Mouse (Mus musculus) megakaryocyte, adult 5-6 weeks (primary cell): Measurements from ENCODE around the gene Lonp2. TPM values are rescaled to one million over a fixed set of nuclear protein-coding genes. Genes with fewer than 3 reads are reported as not detected.
A peak's percentile ranks its signal among the peaks of the same experiment; 100 is the strongest.

Source experiments
- ATAC-seq: 2 replicates; pipeline ENCODE4 v1.8.0; 2016; ENCODE audit warnings: mild to moderate bottlenecking, inconsistent platforms; ENCODE audit not compliant: poor library complexity, severe bottlenecking
- total RNA-seq, 2 experiments: library from RNA; stranded (forward) in 1 of 2; stranded (reverse) in 1 of 2; fragments of 153-499, 151-499 nt in 1 of 2; fragments of 221-1000, 200-1000 nt in 1 of 2; gene quantifications; 2 replicates each; pipeline versions ENCODE4 v1.2.3 to v1.2.4; 2015 to 2017

The Lonp2 gene
- total RNA-seq, 2 experiments from 2014 or later, result 43.1 to 57.3 TPM

DNA sequence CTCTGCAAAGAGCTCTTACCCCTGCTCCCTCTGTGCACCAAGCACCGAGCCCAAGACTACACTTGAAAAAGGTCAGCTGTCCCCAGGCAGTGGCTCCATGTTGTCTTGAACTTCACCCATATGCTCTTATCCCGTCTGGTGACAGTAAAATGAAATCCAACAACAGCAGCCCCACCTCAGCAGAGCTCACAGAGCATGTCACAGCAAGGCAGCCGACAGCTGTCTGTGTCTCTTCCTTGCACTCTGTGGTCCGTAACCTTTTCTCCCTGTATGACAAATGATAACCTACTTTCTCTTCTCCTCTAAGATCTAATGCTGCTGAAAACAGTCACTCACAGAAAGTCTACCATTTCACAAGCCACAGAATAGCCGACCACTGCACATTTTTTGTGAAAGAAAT is 82.9 kb downstream of the Lonp2 start:
- ATAC-seq, result no peak

DNA sequence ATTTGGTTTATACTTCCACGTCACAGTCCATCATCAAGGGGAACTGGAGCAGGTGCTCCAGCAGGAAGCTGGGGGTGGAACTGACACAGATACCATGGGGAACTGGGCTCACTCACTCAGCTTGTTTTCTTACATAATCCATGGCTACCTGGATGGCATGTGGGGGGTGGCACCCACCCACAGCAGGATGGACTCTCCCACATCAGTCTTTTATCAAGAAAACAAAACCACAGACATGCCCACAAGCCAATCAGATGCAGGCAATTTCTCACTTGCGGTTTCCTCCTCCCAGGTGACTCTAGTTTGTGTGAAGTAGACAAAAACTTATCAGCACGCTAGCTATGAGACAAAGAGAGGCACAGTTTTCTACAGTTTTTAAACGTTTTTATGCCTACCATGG is 84.0 kb downstream of the Lonp2 start:
- ATAC-seq, result peak; percentile 82

DNA sequence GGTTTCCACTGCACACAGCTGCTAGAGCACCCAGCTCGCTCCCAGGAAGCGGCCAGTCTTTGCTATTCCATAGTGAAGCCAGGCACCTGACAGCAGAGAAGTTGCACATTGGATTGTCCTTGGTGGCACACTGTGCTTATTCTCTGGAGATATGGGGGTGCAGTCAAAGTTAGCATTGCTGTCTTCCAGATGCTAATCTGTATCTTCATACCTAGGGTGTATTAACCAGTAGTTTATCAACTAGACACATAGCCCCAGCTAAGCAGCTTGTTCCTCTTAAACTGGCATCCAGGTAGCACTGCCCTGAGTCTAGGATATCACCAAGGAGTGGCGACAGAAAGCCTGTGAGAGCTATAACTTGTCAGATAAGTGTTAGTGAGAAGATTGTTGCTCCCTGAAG is 88.8 kb downstream of the Lonp2 start:
- no peak for ATAC-seq

DNA sequence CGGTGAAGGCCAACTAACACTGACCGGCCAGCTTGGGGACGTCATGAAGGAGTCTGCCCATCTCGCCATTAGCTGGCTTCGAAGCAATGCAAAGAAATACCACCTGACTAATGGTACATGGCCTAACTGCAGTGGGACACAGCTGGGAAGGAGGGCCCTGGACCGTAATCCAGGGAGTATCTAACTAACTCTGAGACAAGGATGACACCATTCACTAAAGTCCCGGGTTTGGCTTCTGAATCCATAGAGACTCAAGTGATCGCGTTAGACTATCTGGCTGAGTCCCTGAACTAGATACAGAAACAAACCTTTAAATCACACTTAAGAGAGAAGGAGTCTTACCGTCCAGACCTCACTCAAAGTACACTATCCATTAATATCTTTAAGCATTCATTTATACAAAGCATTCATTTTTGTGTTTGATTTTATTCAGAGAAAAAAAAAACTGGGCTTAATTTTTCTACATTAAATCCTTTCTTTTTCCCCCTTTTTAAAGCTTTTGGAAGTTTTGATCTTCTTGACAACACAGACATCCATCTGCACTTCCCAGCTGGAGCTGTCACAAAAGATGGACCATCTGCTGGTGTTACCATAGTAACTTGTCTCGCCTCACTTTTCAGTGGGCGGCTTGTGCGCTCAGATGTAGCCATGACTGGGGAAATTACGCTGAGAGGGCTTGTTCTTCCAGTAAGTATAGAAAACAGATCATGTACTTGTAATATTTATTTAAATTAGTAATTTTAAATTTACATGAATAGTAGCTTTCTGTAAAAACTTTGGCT is 89.8 kb downstream of the Lonp2 start:
- ATAC-seq, result no peak

DNA sequence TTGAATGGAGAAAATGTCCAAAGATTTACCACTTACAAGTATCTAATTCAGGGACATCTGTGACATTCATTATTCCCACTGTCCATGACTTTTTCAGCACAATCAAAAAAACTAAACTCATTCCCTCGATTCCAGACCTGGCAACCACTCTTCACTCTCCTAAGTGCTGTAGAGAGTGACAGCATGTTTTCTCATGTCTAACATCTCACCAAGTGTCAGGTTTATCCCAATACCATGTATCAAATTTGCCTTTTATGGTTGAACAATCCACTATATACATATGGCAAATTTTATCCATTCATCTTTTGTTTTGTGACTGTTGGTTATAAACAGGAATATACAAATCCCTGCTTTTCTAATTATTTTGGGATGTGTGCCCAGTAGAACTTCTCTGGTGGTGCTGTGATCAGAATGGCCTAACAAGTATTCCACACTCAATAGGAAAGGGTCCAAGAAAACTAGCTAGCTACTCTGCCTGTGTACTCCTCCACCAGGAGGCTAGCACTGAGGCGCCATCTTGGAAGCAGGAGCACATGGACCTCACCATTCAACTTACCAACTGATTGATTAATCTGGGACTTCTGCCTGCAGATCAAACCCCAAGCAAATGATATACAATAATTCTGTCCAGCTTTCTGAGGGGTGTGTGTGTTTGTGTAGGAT is 94.6 kb downstream of the Lonp2 start:
- no peak for ATAC-seq

DNA sequence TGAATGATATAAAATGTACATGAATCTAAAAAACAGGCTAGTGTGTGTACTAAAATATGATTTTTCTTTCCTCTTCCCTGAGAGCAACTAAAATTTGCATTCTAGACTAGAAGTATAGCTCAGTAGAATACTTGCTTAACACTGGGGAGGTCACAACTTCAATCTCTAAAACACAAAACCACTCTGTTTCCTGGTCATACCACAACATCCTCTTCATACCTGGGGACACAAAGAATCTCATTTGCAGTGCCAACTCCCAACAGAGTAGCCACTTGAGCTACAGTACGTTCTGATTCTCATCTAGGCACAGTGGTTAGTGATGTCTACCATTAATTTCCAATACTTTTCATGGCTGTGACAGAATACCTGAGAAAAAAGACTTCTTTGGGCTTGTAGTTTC is 95.5 kb downstream of the Lonp2 start:
- peak; percentile 47; the same call in 1 of the 2 replicates for ATAC-seq

DNA sequence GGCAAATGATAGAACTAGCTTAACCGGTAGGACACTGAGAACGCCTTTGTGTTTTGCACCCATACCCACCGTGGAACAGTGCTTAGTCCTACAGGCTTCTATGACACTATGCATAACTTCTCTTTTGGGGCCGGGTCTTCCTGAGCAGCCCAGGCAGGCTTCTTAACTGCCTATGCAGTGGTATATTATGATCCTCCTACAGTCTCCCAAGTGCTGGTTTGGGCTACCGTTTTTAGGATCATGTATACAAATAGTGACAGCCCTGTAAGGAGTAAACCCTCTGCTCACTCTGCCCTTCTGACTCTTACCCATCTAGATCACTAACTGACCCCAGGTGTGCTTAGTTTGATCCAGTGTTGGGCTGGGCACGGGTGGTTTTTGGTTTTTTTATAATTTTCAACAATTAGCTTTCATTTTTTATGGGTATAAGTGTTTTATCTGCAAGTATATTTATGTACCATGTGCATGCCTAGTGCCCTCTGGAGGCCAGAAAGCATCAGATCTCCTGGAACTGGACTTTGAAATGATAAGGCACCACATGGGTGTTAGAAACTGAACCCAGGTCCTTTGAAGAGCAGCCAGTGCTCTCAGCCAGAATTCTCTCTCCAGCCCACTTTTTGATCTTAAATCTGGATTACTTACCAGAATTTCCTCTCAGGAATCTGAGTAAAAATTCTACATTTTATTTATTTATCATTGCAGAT is 97.1 kb downstream of the Lonp2 start:
- no peak for ATAC-seq

DNA sequence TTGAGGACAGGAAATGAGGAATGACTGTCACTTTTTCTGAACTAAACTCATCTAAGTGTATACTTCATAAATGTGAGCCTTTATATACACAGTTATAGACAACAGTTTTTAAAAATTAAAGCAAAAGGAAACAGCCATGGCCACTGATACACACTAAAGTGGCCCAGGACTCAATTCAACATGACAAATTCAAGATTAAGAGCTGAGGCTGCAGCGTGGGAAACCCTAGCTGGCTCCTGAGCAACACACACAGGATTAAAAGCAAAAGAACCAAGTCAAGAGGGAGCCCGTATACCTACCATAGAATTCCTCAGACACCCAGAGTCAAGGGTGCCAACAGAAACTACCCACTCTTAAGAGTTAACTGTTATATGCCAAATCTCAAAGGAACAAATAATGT is 97.6 kb downstream of the Lonp2 start:
- ATAC-seq, result no peak

DNA sequence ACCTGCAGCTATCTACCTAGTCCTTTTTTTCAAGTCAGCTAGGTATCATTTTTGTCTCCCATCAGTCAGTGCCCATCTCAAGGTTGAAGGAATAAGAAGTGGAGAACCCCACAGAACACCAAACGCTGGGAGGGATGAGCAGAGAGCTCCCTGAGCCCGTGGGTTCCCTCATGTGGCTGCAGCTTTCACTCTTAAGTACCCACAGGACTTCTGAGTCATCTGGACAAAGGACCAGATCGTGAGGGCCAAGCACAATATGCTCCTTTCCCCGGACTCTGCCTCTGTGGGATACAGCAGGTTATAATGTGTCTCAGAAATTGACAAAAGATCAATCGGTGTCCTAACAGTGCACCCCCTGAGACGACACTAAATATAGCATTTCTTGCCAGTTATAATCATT is 103.1 kb downstream of the Lonp2 start:
- ATAC-seq, result no peak

DNA sequence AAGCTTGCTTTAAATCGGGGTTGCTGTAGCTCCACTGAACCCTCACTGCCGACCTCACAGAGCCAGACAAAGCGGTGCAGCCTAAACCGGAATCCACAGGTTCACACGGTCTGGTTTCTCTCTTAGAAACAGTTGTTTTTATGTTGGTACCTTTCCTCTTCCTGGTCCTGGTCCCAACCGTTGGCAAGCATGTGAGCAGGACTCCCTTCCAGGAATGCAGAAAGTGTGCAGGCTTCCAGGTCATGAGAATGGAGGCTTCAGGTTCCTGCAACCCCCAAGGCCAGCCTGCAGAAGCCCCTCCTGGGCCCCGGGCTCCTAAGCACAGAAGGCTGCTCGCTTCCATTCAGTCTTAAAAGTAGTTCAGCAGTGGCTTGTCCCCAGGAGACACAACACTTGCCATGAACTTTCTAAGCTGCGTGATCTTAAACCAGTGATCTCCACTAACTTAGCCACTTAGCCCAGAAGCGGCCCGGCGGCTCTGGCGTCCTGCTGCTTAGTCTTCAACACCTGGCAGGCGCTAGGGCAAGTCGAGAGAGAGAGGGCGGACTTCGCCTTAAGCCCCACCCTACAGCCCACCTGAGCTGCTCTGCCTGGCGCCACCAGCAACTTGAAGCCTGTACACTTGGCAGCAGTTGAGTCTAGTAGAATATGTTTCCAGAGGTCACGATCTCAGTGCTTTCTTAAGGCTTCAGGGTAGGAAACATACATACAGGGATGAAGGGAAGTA is 104.5 kb downstream of the Lonp2 start:
- no peak for ATAC-seq

DNA sequence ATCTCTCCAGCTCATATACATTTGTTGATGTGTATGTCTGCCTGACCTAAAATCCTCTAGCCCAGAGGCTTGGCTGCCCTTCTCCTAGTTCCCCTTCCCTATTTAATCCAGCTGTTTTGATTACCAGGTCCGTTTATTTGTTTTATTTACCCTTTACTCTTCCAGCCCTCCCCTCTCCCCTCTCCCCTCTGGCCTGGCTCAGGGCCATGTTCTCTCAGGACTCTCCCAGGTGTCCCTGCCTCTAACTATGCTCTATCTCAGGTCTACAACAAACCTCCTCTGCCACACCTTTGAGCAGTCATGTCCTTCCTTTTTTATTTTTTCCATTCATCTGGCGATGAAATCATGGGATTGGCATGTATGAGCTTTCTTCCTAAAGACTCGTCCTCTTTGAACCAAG is 106.5 kb downstream of the Lonp2 start:
- ATAC-seq, result no peak

DNA sequence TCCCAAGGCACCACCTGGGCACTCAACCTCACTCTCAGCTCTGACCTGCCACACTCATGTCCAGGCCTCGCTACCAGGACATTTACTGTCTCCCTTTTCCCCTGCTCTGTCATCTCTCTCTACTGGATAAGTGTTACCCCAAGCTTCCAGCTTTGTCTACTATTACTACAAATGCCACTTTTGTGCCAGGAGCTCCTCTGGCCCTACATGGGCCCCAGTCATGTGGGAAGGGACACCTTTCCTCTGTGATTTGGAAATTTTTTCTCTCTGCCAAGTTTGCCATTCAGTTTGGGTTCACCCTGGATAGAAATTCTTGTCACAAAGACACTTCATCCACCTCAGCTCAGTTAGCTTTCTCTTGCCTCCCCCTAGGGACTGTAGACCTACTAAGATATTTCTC is 107.0 kb downstream of the Lonp2 start:
- ATAC-seq, result no peak

DNA sequence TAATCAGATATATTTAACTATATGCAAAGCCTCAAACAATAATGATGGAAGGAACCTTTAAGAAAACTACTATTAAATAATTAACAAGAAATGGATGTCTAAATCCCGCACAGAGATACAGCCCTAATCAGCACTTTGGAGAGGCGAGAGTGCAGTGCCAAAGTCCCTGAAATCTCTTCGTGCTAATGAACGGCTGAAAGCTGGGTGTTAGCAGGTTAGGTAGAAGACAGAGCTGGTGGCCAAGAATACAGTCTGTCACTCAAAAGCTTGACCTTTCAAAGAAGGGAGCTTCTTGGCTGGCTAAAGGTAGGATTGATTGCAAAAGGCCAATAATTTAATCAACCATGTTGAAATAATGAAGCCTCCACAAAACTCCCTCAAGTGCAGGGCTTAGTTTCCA is 110.3 kb downstream of the Lonp2 start:
- ATAC-seq, result no peak

DNA sequence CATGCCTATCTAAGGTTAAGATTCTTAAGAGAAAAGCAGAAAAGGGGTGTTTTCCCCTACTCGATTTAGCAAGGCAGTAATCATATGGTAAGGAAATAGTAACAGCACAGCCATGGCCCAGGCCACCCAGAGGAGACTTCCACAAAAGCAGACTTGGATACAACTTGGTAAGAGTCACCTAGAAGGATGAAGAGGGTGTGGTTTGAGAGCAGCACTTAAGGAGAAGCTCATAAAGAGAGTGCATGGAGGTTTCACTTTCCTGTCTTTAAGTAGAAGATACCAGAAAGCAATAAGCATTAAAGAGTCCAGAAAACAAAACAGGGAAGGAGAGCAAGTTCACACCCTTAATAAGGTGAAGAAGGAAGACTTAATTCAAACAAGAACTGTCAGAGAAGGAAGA is 111.1 kb downstream of the Lonp2 start:
- peak; percentile 58 for ATAC-seq

DNA sequence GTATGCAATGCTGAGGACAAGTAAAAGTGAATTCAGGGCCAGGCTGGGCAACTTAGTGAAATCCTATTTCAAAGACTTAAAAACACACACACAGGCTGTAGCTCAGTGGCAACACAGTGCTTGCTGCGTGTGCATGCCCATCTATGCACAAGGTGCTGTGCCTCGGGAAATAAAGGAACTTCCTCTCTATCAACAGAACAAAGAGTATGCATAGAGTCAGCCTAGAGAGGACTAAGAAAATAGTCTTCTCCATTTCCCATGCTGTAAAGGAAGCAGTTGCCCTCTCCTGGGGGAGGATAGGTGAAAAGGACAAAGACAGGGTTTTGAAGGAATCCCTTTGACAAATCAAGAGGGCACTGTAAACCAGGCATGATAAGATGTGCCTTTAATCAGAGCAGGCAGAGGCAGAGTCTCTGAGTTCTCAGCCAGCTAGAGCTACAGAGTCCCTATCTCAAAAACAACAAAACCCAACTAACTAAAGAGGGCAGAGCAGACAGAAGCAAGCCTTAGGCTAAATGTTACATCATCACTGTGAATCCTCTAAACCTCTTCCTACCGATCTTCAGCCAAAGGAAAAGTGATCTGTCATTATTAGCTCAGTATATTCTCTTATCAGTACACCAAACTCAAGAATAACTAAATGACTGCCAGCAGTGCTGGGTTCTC is 111.7 kb downstream of the Lonp2 start:
- peak; percentile 81 for ATAC-seq

DNA sequence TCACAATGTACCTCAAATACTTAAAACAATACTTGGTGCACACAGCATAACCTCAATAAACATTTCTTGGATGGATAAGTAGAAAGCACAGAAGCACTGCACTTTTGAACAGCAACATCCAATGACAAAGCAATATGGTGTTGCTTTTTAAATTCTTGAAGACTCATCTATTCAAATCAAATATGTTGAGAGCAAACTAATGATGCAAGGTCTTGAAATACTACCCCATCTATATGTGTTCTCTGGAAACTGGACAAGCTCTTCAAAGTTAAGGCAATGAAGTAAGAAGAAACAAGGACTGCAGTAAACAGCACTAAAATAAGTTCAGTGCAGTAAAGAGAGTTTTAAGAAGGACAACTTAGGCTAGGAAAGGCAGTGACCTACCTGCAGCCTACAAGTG is 117.1 kb downstream of the Lonp2 start:
- ATAC-seq, result no peak

DNA sequence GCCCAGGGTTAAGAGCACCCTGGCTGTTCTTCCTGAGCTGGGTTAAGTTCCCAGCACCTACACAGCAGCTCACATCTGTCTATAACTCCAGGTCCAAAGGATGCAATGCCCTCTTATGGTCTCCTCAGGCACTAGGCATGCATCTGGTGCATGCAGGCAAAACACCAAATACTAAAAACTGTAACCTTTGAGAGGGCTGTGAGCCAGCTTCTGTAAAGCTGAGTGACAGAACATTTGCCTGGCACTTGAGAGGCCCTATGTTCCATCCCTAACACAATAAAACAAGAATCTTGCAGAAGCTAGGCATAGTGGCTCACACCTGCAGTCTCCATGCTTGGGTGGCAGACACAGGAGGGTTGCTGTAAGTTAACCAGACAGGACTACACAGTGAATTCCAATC is 117.8 kb downstream of the Lonp2 start:
- ATAC-seq, result no peak

DNA sequence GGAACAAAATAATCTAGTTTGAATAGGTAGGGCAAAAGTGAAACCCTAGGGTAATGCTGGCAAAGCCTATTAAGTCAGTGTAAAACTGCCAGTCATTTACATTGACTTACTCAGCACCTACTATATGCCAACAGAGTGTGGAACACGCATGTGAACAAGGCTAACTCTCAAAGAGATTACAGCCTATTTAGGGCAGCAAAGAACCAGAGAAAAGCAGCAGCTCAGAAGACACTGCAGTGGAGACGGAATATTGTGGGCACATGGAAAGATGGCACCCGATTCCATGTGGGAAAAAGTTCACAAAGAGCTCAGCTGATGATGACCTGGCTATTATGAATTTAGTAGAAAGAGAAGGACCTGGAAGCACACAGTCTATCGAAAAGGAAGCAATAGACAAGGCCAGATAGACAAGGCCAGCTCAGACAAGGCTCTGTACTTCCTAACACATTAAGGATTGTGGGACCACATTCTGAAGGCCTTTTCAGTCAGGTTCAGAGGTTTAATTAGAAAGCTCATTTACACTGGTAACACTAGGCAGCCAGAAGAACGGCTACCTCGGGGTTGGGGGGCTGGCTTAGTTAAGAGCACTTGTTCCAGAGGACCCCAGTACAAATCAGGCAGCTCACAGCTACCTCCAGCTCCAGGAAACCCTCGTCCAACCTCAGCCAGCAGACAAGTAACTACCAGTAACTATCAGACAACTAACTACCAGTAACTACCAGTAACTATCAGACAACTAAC is 118.9 kb downstream of the Lonp2 start:
- no peak for ATAC-seq

DNA sequence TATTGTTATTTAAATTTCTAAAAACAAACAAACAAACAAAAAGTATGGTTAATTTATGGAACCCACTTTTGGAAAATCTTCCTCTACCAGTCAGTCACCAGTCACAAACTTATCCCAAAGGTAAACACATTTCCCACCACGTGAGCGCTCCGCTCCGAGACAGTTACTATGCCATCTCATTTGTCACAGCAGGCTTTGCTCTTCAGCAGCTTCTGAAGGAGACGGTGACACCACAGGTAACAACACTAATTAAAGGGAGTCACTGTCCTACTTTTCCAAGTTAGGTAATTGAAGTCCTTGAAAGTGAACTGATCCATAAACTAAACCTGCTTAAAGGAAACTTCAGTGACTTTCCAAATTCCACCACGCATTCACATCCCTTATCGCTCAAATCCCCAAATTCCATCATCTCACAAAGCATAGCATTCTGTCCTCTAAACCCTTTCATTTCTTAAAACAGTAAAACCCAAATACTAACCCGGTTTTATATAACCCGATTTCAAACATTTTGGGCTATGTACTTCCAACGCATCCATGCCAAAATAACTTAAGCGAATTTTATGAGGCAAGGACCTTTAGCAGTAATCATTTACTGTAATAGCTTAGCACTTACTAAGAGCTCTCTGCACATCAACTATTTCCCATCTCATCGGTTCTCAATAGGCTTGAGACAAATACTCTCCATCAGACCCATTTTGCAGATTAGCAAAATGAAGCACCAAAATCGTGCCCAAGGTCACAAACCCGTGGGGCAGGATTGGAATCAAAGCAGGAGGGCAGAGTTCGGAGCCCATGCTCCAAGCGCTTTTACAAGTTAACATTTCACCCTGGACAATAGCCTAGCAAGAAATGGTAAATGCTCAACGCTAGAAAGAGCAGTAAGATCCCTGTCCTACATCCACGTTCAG is 120.7 kb downstream of the Lonp2 start:
- ATAC-seq, result peak; percentile 1; the same call in 1 of the 2 replicates
